Mouse (Mus musculus): ENCODE measurements around the gene Prkra. TPM values are rescaled to one million over a fixed set of nuclear protein-coding genes. Genes with fewer than 3 reads are reported as not detected.

Gene Prkra
- total and polyA plus RNA-seq, 3 experiments: 7.0 to 13.7 (median 8.4) TPM

DNA sequence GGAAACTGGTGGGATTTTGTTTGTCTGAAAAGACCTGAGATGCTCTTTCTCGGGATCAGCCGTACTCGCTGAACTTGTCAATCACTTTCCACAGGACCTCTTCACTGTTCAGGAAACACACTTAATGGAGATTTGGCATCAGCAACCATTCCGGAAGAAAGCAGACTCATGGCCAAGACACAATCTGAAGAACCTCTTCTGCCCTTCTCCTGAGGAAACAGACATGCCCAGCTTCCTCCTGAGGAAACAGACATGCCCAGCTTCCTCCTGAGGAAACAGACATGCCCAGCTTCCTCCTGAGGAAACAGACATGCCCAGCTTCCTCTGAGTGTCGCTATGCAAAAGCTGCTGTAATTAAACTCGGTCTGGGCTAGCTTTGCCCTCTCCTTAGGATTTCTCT, 47.5 kb upstream of the Prkra start:
- H3K4me2 ChIP-seq (ENCODE audit: insufficient read depth, low read depth, poor library complexity, severe bottlenecking): no peak overlapping the region
- H3K4me3 ChIP-seq (replicated peaks in 1 of 3; ENCODE audit: low read depth in 2 of 3, low read length in 2 of 3, poor library complexity in 1 of 3): no peak overlapping the region
- H3K27ac ChIP-seq (ENCODE audit: insufficient read depth, low read depth): no peak overlapping the region
- DNase-seq (ENCODE audit: extremely low read depth): no peak
- peaks cover 43 to 90% of the 10 kb centered on the region in 2 experiments for H3K36me3 ChIP-seq (replicated peaks in 1 of 2; ENCODE audit: control insufficient read depth in 1 of 2, insufficient read depth in 1 of 2, low read length in 1 of 2)
- TF ChIP-seq RCOR1 (conservative IDR thresholded peaks at IDR 0.05; ENCODE audit: low read depth, low read length): no peak
- no peak for TF ChIP-seq ELF1 (IDR thresholded peaks at IDR 0.05; ENCODE audit: low read depth, low read length)
- TF ChIP-seq IRF4 (IDR thresholded peaks at IDR 0.05; ENCODE audit: low read depth, low read length): no peak
- no peak for TF ChIP-seq EP300 (IDR thresholded peaks at IDR 0.05; ENCODE audit: low read length)
- TF ChIP-seq SIN3A (IDR thresholded peaks at IDR 0.05; ENCODE audit: low read length): no peak
- TF ChIP-seq POLR2AphosphoS2 (IDR thresholded peaks at IDR 0.05; ENCODE audit: low read depth, low read length): no peak
- TF ChIP-seq MXI1 (IDR thresholded peaks at IDR 0.05; ENCODE audit: low read depth, low read length): no peak
- TF ChIP-seq ZNF384 (IDR thresholded peaks at IDR 0.05; ENCODE audit: low read depth, low read length): no peak
- no peak for TF ChIP-seq ETS1 (conservative IDR thresholded peaks at IDR 0.05; ENCODE audit: low read depth, low read length)
- TF ChIP-seq MAX (IDR thresholded peaks at IDR 0.05; ENCODE audit: low read length): no peak
- no peak for TF ChIP-seq USF2 (conservative IDR thresholded peaks at IDR 0.05; ENCODE audit: low read depth, low read length)
- TF ChIP-seq ZMIZ1 (IDR thresholded peaks at IDR 0.05; ENCODE audit: low read depth, low read length): no peak
- no peak for TF ChIP-seq MEF2A (IDR thresholded peaks at IDR 0.05; ENCODE audit: borderline replicate concordance, low read depth, low read length)
- TF ChIP-seq TBP (conservative IDR thresholded peaks at IDR 0.05; ENCODE audit: low read depth, low read length): no peak
- in situ Hi-C loops (cut with MboI; ENCODE audit: low pct_ligation_motif_present, low pct_unique_long_range_greater_than_20kb, low sequenced_read_pairs): no loop called here
- dilution Hi-C loops (cut with MboI; ENCODE audit: extremely low pct_ligation_motif_present, extremely low pct_unique_long_range_greater_than_20kb, low sequenced_read_pairs): no loop called here
- H3K9me3 ChIP-seq (replicated peaks; ENCODE audit: low read length): no peaks in the 10 kb centered on the region
- H3K27me3 ChIP-seq (replicated peaks): no peaks in the 10 kb centered on the region
- H3K4me1 ChIP-seq (ENCODE audit: control insufficient read depth in 1 of 2, insufficient read depth in 2 of 2): peaks cover 0 to 3% of the 10 kb centered on the region in 2 experiments; a peak in 1 of 4 replicates
- no peak overlapping the region for H3K9ac ChIP-seq (ENCODE audit: insufficient read depth, low read depth)
- no peaks in the 10 kb centered on the region for H3K79me2 ChIP-seq (replicated peaks; ENCODE audit: control insufficient read depth, extremely low read depth, insufficient read depth, poor library complexity, severe bottlenecking)

DNA sequence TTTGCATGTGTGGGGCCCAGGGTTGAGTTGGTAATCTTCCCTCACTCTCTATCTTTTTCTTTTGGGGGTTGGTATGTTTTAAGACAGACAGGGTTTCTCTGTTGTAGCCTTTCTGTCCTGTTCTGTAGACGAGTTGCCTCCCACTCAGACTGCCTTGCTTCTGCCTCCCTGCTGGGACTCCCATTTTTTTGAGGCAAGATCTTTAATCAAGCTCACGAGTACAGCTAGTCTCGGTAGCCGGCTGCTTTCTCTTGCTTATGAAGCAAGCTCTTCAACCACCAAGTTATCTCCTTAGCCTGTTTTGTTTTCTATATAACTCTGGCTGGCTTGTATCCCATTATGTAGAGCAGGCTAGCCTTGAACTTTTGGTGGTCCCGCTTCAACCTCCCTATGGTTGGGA, 46.0 kb upstream of the Prkra start:
- H3K9me3 ChIP-seq (replicated peaks; ENCODE audit: low read length): no peaks in the 10 kb centered on the region
- H3K36me3 ChIP-seq (replicated peaks in 1 of 2; ENCODE audit: control insufficient read depth in 1 of 2, insufficient read depth in 1 of 2, low read length in 1 of 2): peaks cover 42 to 86% of the 10 kb centered on the region in 2 experiments
- H3K27me3 ChIP-seq (replicated peaks): no peaks in the 10 kb centered on the region
- in situ Hi-C loops (cut with MboI; ENCODE audit: low pct_ligation_motif_present, low pct_unique_long_range_greater_than_20kb, low sequenced_read_pairs): no loop called here
- no peak overlapping the region for H3K4me3 ChIP-seq (replicated peaks in 1 of 3; ENCODE audit: low read depth in 2 of 3, low read length in 2 of 3, poor library complexity in 1 of 3)
- H3K4me1 ChIP-seq (ENCODE audit: control insufficient read depth in 1 of 2, insufficient read depth in 2 of 2): peaks cover 0 to 3% of the 10 kb centered on the region in 2 experiments; a peak in 1 of 4 replicates
- dilution Hi-C loops (cut with MboI; ENCODE audit: extremely low pct_ligation_motif_present, extremely low pct_unique_long_range_greater_than_20kb, low sequenced_read_pairs): no loop called here
- no peak for TF ChIP-seq MEF2A (IDR thresholded peaks at IDR 0.05; ENCODE audit: borderline replicate concordance, low read depth, low read length)
- no peak for TF ChIP-seq ELF1 (IDR thresholded peaks at IDR 0.05; ENCODE audit: low read depth, low read length)
- no peak for TF ChIP-seq RCOR1 (conservative IDR thresholded peaks at IDR 0.05; ENCODE audit: low read depth, low read length)
- no peak for TF ChIP-seq ZNF384 (IDR thresholded peaks at IDR 0.05; ENCODE audit: low read depth, low read length)
- no peak for TF ChIP-seq GABPA (IDR thresholded peaks at IDR 0.05; ENCODE audit: insufficient replicate concordance, low read depth, low read length)
- TF ChIP-seq POLR2A (IDR thresholded peaks at IDR 0.05; ENCODE audit: low read depth, low read length): no peak
- TF ChIP-seq RAD21 (IDR thresholded peaks at IDR 0.05; ENCODE audit: low read depth, low read length): no peak
- no peak for TF ChIP-seq TBP (conservative IDR thresholded peaks at IDR 0.05; ENCODE audit: low read depth, low read length)
- no peak for TF ChIP-seq MAZ (IDR thresholded peaks at IDR 0.05; ENCODE audit: low read depth, low read length)
- no peak for TF ChIP-seq MAX (IDR thresholded peaks at IDR 0.05; ENCODE audit: low read length)
- no peak for TF ChIP-seq ETS1 (conservative IDR thresholded peaks at IDR 0.05; ENCODE audit: low read depth, low read length)
- no peak for TF ChIP-seq HCFC1 (IDR thresholded peaks at IDR 0.05; ENCODE audit: low read depth, low read length)
- no peak for TF ChIP-seq KAT2A (IDR thresholded peaks at IDR 0.05; ENCODE audit: insufficient replicate concordance, low read length)
- TF ChIP-seq CHD2 (IDR thresholded peaks at IDR 0.05; ENCODE audit: low read length): no peak
- TF ChIP-seq NRF1 (IDR thresholded peaks at IDR 0.05; ENCODE audit: low read depth, low read length): no peak
- no peak for TF ChIP-seq IRF4 (IDR thresholded peaks at IDR 0.05; ENCODE audit: low read depth, low read length)
- no peak for TF ChIP-seq SIN3A (IDR thresholded peaks at IDR 0.05; ENCODE audit: low read length)
- TF ChIP-seq ZKSCAN1 (IDR thresholded peaks at IDR 0.05; ENCODE audit: borderline replicate concordance, low read depth, low read length): no peak
- no peak for TF ChIP-seq MAFK (IDR thresholded peaks at IDR 0.05; ENCODE audit: insufficient replicate concordance, low read length)
- no peak for TF ChIP-seq ZC3H11A (IDR thresholded peaks at IDR 0.05; ENCODE audit: low read depth, low read length)
- H3K9ac ChIP-seq (ENCODE audit: insufficient read depth, low read depth): no peak overlapping the region
- no peak overlapping the region for H3K27ac ChIP-seq (ENCODE audit: insufficient read depth, low read depth)
- H3K79me2 ChIP-seq (replicated peaks; ENCODE audit: control insufficient read depth, extremely low read depth, insufficient read depth, poor library complexity, severe bottlenecking): no peaks in the 10 kb centered on the region
- no peak for DNase-seq (ENCODE audit: extremely low read depth)
- H3K4me2 ChIP-seq (ENCODE audit: insufficient read depth, low read depth, poor library complexity, severe bottlenecking): no peak overlapping the region

Measured in CH12.LX (cell line).